ENCODE assay signal across 15 mouse cellular contexts in the genomic region with DNA sequence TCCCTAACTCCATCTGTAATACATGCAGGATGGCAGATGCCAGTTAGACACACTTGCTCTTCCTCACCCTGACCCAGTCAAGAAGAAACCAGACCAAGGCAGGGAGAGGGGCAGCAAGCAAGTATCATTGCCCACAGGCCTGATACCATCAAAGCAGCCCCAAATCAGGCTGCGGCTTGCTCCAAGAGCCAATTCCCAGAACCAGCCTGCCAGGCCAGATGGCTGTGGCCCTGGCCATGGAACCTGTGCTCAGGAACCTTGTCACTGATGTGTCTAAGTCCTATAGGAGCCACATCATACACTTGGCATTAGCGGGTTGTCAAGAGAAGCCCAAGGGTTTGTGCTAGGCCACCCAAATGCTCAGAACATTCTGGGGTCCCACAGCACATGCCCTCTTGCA.
"Had no signal": no experiment of that assay in that cellular context is flagged by ENCODE, and none has a peak within 500 bp of the region (broad histone marks: within the 10 kb centered on the region; RNA-seq: fewer than 3 reads in every experiment).

No protein-coding gene starts in this region.

- H3K4me1 ChIP-seq: neural tube, embryonic 15.5 days; stomach, embryonic 15.5 days had no signal

- DNase-seq: retina, postnatal 1 day; right cerebral cortex, adult 18-20 months; right cerebral cortex, postnatal 14 days; right cerebral cortex, postnatal 25 days; right cerebral cortex, postnatal 4 days; spleen, adult 18-20 months; thymus, adult 18-20 months; thymus, adult 2 months; thymus, postnatal 14 days; thymus, postnatal 25 days; thymus, postnatal 36 days; thymus, postnatal 4 days had no signal

- H3K4me3 ChIP-seq: neural tube, embryonic 15.5 days; stomach, embryonic 15.5 days had no signal

- H3K27ac ChIP-seq: neural tube, embryonic 15.5 days; stomach, embryonic 15.5 days; stomach, postnatal 0 days had no signal
